Mouse (Mus musculus) CD8-positive naive resting alpha-beta T cell, adult 2 months (primary cell): ENCODE data around the gene Gm36079.
"Not testable (repeated sequence)": the region's sequence is repeated elsewhere in the genome, so short reads cannot be mapped to it uniquely, and the experiment has no call there.

Experiments used
- DNase-seq, 2 experiments: peaks; one replicate each; pipeline ENCODE4 v3.0.0; 2022; ENCODE audit warnings: low read depth in 2 of 2, low spot score in 2 of 2

The Gm36079 gene

GRCm38 (mm10) chr13:120026911-120027310 is at the start of gene Gm36079:
TSS of gene Gm36079 (minus strand) at chr13:120027011.
- DNase-seq = not testable (repeated sequence)

DNA sequence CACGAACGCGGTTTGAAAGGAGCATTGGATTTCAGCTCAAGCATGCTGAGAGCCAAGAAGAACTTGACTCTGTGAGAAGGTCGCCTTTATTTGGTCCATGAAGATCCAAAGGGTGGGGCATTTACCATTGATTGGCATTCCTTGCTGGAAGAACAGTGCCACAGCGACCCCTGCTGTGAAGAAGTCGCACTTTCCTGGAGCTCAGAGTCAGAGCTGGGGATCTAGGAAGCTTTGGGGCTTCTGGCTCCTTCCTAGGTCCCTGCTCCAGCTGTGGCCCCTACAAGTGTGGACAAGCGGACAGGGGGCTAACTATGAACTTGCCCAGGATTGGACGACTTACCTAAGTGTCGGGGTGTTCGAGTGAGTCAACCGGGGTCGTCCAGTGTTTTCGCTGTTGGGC is 44.1 kb upstream of the Gm36079 start:
- not testable (repeated sequence) for DNase-seq

- DNase-seq = not testable (repeated sequence)
Observed at GRCm38 (mm10) chr13:120070012-120070598, 43.3 kb upstream of the Gm36079 start.

- DNase-seq = not testable (repeated sequence)
Observed at GRCm38 (mm10) chr13:120063439-120064089, 36.8 kb upstream of the Gm36079 start.

GRCm38 (mm10) chr13:120062903-120063302 is 36.1 kb upstream of the Gm36079 start:
- not testable (repeated sequence) for DNase-seq

GRCm38 (mm10) chr13:120052085-120052484 is 25.3 kb upstream of the Gm36079 start, which contains the start of gene Gm21188:
TSS of gene Gm21188 (minus strand) at chr13:120052194.
- DNase-seq = not testable (repeated sequence)

GRCm38 (mm10) chr13:120048608-120049007 is 21.8 kb upstream of the Gm36079 start:
- DNase-seq = not testable (repeated sequence)

GRCm38 (mm10) chr13:120048186-120048585 is 21.4 kb upstream of the Gm36079 start:
- not testable (repeated sequence) for DNase-seq

- DNase-seq = not testable (repeated sequence)
Observed at GRCm38 (mm10) chr13:120046422-120047209, 19.8 kb upstream of the Gm36079 start.

GRCm38 (mm10) chr13:120041145-120041544 is 14.3 kb upstream of the Gm36079 start:
- not testable (repeated sequence) for DNase-seq

- not testable (repeated sequence) for DNase-seq
Observed at GRCm38 (mm10) chr13:120037881-120038280, 11.1 kb upstream of the Gm36079 start.

- not testable (repeated sequence) for DNase-seq
Observed at GRCm38 (mm10) chr13:120036577-120037115, 9.8 kb upstream of the Gm36079 start.

DNA sequence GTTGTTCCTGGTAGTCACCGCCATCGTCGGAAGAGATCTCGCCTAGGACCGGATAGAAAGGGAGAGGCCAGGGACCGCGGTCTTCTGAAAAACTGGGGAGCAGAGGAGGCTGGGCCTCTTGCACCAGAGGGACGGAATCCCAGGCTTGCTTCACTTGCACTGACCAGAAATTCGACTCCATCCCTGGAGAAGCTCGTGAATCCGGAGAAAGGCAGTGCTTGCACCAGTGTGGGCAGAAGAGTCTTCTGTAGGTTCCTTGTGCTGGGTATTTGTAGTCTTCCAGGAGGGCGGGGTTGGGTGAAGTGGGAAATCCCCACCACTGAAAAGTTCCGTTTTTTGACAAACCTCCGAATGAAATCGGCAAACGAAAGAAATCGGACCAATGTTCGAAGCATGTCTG is 8.3 kb upstream of the Gm36079 start:
- DNase-seq = not testable (repeated sequence)

DNA sequence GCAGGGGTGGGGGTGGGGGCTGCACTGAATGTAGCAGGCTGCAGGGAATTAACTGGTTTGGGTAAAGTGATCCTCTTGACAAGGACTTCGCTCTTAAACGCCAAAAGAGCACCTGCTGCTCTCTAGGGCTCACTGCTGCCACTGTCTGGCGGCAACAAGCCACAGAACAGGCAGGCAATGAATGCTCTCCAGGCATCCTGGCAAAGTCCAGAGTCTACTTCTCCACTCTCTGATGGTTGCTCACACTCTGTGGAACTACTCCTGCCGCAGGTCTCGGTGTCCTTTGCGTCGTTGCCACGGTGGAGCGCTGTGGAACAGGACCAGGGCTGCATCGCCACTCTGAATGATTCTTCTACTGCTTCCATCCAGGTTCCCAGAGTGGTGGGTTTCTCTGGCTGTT is 7.8 kb upstream of the Gm36079 start:
- not testable (repeated sequence) for DNase-seq

GRCm38 (mm10) chr13:120033516-120034190 is 6.8 kb upstream of the Gm36079 start:
- not testable (repeated sequence) for DNase-seq

GRCm38 (mm10) chr13:120031676-120032075 is 4.9 kb upstream of the Gm36079 start:
- DNase-seq = not testable (repeated sequence)

DNA sequence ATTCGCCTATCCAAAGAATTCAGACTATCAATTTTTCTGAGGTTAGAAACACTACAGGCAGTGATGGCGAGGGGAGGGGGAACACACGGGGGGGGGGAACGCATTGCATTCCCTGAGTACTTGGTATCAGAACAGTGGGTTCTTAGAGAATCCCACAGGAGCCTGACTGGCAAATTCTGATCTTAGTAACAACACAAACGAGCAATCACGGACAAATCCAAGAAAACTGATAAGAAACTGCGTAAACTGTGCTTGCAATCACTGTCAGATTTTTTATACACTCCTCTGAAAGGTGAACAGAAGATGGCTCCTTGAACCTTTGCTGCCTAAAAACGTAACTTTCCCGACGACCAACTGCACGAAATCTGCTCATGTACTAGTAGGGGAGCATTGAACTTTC is 557 bp upstream of the Gm36079 start:
- DNase-seq = not testable (repeated sequence)

DNA sequence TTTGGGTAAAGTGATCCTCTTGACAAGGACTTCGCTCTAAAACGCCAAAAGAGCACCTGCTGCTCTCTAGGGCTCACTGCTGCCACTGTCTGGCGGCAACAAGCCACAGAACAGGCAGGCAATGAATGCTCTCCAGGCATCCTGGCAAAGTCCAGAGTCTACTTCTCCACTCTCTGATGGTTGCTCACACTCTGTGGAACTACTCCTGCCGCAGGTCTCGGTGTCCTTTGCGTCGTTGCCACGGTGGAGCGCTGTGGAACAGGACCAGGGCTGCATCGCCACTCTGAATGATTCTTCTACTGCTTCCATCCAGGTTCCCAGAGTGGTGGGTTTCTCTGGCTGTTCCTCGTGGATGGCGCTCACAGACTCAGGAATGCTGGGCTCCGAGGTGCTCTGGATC is 438 bp downstream of the Gm36079 start:
- not testable (repeated sequence) for DNase-seq

GRCm38 (mm10) chr13:120025576-120025975 is 1.2 kb downstream of the Gm36079 start:
- not testable (repeated sequence) for DNase-seq

- not testable (repeated sequence) for DNase-seq
Observed at GRCm38 (mm10) chr13:120025004-120025403, 1.8 kb downstream of the Gm36079 start.

- DNase-seq = not testable (repeated sequence)
Observed at GRCm38 (mm10) chr13:120024581-120024980, 2.2 kb downstream of the Gm36079 start.
